Mouse (Mus musculus) heart, postnatal 36 days (tissue): Measurements from ENCODE around the gene Zdhhc22. TPM values are rescaled to one million over a fixed set of nuclear protein-coding genes. Genes with fewer than 3 reads are reported as not detected.
A peak's percentile ranks its signal among the peaks of the same experiment; 100 is the strongest.

Experiments
- DNase-seq, 2 experiments: peaks; one replicate each; pipeline ENCODE4 v3.0.0; 2021 to 2022
- intact Hi-C: fragments of 180-260 bp; cut with DNase I; formaldehyde crosslinking; loops from one replicate; pipeline ENCODE4 v1.15.1; 2025
- total RNA-seq, 2 experiments: library from RNA; stranded (reverse); gene quantifications; 2 replicates each; pipeline ENCODE4 v1.2.3; 2021

Zdhhc22 gene
- total RNA-seq, 2 experiments from 2014 or later: not detected

DNA sequence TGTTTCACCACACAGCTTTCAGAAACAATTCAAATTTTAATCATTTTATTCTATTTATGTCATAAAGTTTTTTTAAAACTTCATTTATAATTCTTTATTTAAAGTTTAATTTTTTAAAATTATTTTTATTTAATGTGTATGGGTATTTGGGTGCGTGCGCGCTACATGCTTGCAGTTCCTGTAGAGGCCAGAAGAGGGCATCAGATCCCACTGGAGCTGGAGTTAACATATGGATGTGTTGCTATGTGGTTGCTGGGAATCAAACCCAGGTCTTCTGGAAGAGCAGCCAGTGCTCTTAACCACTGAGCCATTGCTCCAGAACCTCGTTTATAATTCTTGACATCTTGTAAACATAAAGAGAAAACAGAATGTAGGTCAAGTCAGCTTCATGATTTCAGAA is 8.5 kb upstream of the Zdhhc22 start:
- DNase-seq: no peak
- intact Hi-C loops: no loop called here

DNA sequence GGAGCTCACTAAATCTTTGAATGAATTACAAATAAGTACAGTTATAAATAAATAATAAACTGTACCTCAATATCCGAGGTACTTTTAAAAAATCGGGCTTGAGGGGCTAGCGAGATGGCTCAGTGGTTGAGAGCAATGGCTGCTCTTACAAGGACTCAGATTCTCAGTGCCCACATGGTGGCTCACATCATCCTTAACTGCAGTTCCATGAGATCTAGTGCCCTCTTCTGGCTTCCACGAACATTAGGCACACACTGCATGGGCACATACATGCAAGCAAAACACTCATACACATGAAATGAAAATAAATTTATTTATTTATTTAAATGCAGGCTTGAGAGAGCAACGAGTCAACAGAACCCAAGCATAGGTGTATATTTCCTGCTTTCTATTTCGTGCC is 5.7 kb upstream of the Zdhhc22 start:
- intact Hi-C loops: no loop called here
- DNase-seq: no peak

DNA sequence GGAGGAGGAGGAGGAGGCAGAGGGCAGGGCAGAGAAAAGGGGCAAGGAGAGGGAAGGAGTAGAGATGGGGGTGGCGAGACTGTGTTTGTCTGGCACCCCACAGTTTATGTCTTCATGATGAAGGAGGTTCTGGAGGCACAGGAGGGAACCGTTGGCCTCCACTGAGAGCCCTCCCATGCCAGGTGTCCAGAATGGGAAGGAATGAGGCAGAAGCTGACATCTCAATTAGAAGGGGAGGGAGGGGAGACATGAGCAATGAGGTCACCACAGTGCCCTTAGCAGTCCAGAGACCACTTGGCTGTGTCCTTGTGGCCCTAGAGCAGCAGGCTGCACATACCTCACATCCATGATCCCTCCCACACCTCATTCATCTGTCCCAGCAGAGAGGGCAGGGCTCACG is 4.5 kb upstream of the Zdhhc22 start:
- intact Hi-C loops: no loop called here
- DNase-seq: no peak

DNA sequence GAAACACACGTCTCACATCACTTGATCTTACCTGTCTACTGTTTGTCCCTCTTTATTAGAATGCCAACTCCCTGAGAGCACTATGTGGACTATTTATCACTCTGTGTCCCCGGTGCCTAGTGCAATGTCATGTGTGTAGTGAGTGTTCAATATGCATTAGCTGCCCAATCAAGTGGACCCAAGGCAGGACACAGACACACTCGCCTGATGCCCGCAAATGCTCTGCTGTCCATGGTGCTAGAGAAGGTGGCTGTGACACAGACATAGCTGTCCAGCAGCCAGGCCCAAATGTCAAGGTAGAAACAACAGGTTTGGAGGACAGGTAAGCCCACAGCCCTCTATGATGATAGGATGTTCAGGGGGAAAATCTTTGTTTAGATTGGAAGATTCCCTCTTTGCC is 3.9 kb upstream of the Zdhhc22 start:
- no peak for DNase-seq
- intact Hi-C loops: no loop called here

DNA sequence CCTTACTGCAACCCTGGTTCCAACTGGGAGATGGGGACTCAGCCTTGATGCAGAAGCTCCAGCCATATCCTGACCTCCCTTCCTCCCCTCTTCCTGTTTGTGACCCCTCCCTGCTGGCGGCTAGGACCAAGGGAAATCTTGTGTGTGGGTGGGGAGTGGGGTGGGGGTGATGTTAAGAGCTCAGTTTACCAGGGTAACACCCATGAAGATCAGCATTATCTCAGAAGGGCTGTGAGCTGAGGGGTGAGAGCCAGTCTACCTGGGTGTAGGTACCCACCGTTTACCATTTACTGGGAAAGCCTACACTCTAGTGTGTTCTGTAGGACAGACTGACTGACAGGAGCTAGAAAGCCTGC is 503 bp upstream of the Zdhhc22 start:
- DNase-seq: no peak

DNA sequence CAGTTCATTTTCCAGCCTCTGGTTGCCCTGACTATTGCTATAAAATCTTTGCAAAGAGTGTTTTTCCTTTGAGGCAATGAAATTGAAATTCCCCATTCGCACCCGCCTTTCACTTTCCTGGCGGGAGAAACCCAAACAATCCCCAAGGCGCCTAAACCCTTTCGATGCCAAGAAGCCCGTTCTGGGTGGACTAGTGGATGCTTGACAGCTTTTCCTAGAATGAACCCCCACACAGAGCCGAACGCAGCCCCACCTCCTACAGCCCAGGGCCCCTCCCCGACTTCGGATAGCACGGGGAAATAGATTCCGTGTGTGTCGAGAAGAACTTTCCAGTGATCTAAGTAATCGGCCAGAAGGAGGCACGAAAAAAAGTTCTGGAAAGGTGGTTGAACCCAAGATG is 852 bp downstream of the Zdhhc22 start:
- intact Hi-C loops: no loop called here
- no peak for DNase-seq

More for the DNA sequence above, 503 bp upstream of the Zdhhc22 start:
- intact Hi-C loops: no loop called here

DNA sequence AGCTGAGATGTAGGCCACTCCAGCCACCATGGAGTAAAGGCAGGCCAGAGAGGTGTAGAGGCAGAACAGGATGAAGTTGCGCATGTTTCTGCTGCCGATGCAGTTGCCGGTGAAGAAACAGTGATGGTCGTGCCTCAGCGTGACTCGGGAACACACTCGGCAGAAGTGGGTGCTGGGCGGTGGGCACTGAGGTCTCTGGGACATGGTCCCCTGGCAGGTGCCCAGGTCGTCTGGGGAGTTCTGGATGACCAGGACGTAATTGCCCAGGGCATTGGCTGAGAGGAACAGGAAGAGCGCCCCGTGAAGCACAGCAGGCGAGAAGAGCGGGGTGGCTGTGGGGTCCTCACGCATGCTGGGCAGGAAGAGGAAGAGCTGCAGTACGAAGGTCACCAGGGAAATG is 2.0 kb downstream of the Zdhhc22 start:
- DNase-seq: no peak
- intact Hi-C loops: no loop called here

DNA sequence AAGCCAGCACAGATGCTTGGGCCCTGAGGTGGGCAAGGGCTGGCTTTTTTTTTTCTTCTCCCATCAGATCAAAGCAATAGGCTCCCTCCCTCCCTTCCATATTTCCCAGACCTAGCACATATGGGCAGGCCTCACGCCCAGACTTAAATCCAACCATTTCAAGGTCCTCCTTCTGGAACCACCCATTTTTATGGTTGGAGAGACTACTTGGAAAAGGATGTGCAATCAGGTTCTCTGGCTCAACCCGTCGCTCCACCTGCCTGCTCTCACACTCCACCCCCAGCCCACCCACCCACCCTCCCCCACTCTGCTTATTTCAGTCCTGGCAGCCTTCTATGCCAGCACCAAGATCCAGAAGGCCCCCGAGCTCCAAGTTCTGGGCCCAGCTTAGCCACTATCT is 3.7 kb downstream of the Zdhhc22 start:
- intact Hi-C loops: no loop called here
- DNase-seq: no peak

DNA sequence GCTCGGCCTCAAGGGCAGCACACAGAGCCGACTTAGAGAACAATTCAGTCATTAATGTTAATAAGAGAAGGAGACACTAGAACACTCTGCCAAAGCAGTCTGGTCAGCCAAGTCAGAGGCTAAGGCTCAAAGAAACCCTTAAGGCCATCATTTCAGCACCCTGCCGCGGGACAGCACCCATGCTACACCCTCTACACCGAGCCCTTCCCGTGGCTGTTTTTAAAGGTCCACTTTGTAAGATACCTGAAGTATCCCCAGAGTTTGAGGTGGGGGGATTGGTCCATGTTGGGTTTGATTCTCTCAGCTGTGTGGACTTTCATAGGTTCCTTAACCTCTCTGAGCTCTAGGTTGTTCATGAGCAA is 6.1 kb downstream of the Zdhhc22 start:
- DNase-seq: peak; percentile 37 to 55
- intact Hi-C loops: no loop called here

DNA sequence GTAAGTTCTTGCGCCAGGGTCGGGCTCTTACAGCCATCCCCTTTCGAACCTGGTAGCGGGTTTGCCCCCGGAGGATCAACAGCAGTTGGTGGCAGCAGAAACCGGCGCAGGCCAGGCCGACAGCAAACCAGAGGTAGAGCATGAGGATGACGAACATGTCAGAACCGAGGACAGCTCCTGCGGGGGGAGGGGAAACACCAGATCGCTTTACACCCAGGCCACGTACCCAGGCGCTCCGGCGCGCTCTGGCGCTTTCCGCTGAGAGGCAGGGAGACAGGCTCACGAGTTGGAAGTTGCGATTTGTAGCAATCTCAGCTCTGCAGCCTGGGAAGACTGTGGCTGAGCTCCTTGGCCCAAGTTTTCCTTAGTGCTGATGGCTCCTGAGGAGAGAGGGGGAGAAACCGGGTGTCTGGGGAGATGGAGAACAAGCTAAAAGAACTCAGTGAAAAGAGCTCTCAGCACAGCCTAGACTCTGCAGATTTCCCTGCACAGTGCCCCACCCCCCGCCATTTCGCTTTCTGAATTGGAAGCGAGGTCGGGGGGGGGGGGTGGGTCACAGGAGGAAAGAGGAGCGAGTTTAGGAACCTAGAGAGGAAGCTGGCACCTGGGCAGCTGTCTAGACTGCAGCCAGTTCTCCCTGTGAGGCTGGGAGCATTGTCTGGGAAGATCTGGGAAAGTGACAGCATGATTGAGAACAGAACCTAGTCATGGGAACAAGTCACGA is 6.6 kb downstream of the Zdhhc22 start:
- DNase-seq: peak; percentile 54 to 56
- intact Hi-C loops: no loop called here

DNA sequence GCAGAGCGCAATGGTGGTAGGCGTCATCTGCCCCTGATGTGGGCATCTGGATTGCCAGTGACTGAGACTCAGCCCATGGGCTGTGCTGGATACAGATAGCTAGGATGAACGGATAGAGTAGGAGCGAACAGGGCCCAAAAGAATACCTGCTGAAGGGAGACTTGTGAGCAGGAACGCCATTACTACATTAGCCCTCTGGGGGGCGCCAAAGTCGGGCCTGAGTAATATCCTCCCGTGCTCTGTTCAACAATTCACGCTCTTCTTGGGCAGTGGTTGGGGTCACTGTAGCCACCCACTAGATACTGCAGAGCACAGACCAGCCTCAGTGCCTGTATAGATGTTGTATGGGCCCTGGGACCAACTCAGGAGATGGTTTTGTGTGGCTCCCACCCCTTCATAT is 9.1 kb downstream of the Zdhhc22 start:
- DNase-seq: no peak
- intact Hi-C loops: loop anchor here (2.0 kb wide), 1 partner anchor 72 kb away; no protein-coding TSS in a partner anchor

DNA sequence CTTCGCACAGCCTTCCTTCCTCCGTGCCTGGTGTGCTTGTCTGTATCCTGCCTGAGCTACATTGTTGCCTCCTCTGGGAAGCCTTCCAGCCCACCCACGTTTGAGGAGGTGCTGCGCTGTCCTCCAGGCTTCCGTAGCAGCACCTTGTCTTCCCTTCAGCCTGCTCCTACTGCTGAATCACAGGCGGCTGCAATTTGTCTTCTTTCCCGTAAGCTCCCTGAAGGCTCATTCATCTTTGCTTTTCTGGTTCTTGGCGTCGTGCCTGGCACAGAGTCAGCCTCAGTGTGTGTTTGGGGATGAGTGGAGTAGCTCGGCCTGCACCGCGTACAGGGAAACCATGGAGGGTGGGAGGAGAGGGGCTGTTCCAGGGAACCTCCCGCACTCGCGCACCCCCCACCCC is 12.4 kb downstream of the Zdhhc22 start:
- intact Hi-C loops: loop anchor here (5.0 kb wide), 1 partner anchor 56 kb away; no protein-coding TSS in a partner anchor
- peak in 1 of 2 experiments; percentile 13 for DNase-seq

DNA sequence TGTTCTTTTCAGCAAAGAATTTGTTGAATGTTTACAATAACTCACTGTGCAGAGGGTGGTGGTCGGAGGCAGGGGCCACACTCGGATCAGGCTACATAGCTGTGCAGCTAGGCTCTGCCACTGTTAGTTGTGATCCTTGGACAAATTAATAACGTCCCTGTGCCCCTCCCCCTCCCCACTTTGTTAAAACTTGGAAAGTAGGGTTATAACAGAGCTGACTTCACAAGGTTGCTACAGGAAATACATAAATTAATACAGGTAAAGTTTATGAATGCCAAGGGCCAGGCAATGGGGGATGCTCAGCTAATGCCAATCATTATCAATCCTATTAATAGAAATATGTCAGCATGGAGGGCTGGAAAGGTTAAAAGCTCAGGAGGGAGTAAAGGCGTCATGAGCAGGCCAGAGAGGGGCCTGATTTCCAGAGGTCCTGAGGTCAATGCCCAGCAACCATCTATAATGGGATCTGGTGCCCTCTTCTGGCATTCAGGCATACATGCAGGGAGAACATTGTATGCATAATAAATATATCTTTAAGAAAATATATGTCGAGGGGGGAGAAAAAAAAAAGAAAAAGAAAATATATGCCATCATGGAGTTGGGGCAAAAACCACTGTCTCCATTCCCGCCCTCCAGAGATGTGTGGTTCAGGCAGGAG is 13.6 kb downstream of the Zdhhc22 start:
- intact Hi-C loops: loop anchor here (5.0 kb wide), 1 partner anchor 54 kb away; no protein-coding TSS in a partner anchor
- DNase-seq: no peak

DNA sequence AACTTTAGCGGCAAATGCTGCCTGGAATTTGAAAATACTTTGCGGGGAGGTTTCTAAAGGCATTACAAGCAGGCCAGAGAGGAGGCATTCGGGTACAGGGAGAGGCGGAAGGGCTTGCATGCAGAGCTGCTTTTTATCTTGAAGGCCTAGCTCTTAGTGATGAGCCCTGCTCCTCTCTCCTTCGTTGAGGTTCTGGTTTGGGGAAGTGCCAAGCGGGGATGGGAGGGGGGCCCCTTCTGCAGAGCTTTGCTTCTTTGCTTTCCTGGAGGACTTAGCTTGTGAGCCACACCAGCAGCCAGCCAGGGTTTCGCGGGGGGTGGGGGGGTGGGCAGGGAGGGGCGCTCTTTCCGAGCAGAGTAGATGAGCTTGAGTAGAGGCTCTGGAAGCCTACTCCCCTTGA is 14.5 kb downstream of the Zdhhc22 start:
- intact Hi-C loops: loop anchor here (5.0 kb wide), 1 partner anchor 53 kb away; no protein-coding TSS in a partner anchor
- no peak for DNase-seq

DNA sequence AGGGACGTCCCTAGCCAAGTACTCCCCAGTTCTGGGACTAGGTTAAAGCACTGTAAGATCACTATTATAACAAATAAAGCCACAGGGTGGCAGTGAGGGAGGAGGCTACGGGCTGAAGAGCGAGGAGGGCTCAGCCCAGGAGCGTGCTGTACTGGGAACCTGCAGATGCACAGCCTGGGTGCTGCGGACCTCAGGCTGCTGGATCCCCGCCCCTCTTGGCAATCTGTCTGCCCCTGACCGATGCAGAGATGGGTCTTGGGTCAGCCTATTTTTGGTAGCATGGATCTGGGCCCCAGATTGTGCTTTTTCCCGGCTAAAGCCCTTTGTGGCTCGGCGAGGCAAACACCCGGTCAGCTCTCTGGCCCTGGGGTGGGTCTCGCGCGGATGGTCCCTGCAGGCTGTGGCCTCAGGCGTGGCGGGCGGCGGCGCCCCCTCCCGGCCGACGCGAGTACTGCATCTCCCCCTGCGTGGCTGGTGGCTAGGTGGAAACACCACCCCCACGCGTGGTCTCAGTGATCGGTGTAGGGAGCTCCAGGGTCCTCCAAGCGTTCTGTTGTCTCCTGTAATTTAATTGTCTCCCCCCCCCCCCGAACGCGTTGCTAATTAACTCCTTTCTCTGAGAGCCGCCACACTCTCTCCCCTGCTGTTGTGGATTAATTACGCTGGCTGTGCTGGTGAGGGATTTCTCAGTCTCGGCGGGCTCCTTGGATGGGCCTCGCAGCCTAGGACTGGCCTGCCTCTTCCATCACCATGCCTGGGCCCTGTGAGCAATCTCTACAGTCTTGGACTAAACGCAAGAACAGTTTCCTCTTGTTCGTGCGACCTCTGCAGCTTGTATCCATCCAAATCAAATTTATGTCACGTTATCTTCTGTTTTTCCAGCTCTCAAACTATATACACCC is 15.6 kb downstream of the Zdhhc22 start:
- intact Hi-C loops: loop anchor here (1.0 to 5.0 kb wide), 2 partner anchors 52 to 206 kb away; no protein-coding TSS in a partner anchor

DNA sequence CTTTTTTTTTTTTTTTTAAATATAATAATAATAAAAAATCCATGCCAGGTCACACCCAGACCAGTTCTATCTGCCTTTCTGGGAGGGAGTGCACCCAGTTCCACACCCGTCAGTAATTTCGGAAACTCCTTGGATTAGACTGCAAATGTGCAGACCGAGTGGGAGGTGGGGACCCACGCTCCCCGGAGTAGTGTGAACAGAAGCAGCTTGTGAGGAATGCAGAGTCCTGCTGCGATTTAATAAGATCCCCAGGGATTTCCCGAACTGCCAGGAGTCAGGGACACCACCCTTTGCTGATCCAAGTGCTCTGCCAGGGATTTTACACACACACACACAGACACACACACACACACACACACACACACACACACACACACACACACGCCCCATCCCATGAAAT is 16.5 kb downstream of the Zdhhc22 start:
- intact Hi-C loops: loop anchor here (1.0 kb wide), 1 partner anchor 205 kb away; no protein-coding TSS in a partner anchor
- no peak for DNase-seq

More for the DNA sequence above, 15.6 kb downstream of the Zdhhc22 start:
- DNase-seq: peak; percentile 87

DNA sequence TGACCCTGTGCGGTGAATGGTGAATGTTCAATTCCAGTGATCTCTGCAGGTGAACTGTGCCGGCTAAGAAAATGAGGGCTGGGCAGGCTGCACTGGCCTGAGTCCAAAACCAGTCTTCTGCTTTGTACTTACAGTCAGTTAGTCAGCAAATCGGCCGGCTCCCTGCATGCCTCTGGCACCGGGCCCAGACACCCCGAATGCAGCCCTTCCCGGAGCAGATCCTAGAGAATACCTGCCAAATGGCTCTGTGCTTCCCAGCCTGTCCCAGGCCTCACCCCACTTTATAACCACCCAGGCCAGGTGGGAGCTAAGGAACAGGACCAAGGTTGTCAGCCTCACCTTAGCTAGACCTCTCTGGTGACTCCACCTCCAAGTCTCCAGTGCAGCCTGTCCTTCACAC is 17.0 kb downstream of the Zdhhc22 start:
- intact Hi-C loops: no loop called here
- DNase-seq: peak; percentile 36 to 41

DNA sequence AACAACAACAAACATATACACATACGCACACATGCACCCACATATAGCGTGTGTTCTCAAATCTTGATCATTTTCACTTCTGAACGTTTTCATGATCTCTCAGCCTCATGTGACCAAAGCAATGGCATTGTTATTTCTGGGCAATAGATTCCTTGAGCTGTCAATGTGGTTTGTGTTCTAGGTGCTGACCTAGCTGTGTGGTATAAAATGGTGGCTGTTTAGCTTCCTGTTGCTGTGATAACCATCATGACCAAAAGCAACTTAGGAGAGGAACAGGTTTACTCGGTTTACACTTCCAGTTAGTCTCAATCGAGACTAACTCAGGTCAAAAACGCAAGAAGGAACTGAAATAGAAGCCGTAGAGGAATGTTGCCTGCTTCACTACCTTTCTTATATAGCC is 19.1 kb downstream of the Zdhhc22 start:
- intact Hi-C loops: no loop called here
- no peak for DNase-seq

DNA sequence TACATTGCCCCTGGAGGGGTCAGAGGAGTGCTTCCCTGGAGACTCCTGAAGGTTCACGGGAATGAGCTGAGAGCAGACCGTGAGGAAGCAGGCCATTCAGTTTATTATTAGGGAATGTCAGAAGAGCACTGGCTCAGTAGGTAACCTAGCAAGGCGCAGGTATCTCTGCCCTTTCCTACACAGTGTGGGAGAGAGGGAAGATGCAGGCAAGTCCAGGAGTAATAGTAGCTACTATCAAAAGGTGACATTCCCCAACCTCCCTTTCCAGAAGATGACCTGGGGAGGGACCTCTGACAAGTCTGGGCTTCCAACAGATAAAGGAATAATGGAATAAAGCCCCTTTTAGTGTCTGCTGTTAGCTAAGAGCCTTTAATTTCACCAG is 21.0 kb downstream of the Zdhhc22 start:
- no peak for DNase-seq
- intact Hi-C loops: no loop called here

DNA sequence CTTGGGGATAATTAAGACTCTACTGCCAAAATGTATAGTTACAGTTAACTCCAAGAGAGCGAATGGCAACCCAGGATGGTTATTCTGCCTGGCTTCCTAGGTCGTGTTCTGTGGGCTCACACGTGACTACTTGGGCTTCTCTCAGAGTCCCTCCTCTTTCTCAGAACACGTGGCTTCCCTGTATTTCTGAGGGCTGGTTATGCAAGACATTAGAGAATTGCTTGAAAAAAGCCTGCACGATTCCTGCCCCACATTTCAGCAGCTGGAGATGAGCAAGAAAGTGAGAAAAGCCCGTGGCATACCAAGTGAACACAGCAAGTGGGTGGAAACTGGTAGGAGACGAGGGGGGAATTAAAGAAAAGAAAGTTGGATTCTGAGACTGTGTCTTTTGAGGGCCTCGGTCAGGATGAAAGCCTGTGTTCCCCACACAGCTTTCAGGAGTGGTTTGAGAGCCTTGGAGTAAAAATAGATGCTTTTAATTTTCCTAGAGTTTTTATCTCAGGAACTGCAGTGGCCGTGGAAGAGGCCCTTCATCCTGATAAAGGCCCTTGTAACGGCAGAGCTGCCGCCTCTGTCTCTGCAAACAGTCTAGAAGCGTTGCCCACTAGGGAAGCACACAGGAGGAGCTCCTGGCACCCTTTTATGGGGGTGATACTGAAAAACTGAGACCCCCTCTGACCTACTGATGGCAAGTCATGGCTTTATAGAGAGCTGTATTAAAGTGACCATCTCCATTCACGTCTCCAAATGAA is 21.6 kb downstream of the Zdhhc22 start:
- intact Hi-C loops: no loop called here
- peak; percentile 23 to 41 for DNase-seq
